Mouse (Mus musculus) adrenal gland, postnatal 14 days (tissue): ENCODE measurements around the gene Stk38l. TPM values are rescaled to one million over a fixed set of nuclear protein-coding genes. Genes with fewer than 3 reads are reported as not detected.
"Not testable (repeated sequence)": the region's sequence is repeated elsewhere in the genome, so short reads cannot be mapped to it uniquely, and the experiment has no call there.

ENCODE experiments used
- DNase-seq: peaks from one replicate; pipeline ENCODE4 v3.0.0; 2021; ENCODE audit warnings: mixed read lengths
- total RNA-seq: library from RNA; stranded (reverse); gene quantifications from 2 replicates; pipeline ENCODE4 v1.2.3, GENCODE M21; 2021

Stk38l gene
- total RNA-seq, 1 experiment from 2014 or later, result 18.9 TPM

DNA sequence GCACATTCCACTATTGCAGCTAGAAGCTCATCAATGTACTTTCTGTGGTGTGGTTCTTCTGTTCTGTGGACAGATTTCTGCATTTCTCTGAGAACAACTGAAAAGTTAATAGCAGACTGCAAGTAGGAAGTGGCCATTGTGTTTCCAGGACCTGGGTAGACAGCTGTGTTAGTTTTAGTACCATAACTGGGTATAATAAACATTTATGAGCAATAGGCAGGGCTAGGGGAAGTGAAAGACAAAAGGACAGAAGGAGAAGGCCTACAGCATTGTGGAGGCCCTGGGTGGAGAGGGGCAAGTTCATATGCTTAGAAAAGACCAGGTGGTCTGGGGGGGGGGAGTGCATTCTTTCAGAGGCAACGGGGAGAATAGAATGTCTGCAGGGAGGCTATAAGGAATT lies 8.8 kb downstream of the Stk38l start:
- DNase-seq, result no peak

DNA sequence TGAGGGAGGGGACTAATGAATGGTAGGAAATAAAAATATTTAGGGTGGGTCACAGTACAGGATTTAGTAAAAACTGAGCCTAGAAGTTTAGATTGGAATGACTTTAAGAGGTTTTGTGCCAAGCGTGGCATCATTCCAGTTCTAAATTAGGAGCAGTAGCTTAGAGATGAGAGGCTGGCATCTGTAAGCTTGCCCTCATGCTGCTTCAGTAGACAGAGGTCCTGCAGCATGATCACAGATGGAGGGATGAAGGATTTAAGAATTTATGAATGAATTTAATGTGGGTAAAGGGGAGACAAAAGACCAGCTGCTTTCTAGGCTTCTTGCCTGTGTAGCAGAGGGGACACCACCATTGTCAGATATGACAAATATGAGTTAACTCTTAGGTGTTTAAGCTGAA lies 14.1 kb downstream of the Stk38l start:
- no peak for DNase-seq

DNA sequence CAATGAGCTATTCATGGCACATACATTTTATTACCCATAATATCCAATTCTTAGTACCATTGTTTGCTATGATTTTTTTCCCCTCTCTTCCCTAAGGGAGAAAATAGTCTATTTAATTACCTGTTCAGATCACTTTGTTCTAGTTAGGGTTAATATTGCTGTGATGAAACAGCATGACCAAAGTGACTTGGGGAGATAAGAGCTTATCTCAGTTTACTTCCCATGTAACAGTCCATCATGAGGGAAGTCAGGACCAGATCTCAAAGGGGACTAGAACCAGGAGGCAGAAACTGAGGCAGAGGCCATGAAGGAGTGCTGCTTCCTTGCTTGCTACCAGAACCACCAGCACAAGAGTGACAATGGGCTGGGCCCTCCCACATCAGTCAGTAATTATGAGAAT lies 15.9 kb downstream of the Stk38l start:
- no peak for DNase-seq

DNA sequence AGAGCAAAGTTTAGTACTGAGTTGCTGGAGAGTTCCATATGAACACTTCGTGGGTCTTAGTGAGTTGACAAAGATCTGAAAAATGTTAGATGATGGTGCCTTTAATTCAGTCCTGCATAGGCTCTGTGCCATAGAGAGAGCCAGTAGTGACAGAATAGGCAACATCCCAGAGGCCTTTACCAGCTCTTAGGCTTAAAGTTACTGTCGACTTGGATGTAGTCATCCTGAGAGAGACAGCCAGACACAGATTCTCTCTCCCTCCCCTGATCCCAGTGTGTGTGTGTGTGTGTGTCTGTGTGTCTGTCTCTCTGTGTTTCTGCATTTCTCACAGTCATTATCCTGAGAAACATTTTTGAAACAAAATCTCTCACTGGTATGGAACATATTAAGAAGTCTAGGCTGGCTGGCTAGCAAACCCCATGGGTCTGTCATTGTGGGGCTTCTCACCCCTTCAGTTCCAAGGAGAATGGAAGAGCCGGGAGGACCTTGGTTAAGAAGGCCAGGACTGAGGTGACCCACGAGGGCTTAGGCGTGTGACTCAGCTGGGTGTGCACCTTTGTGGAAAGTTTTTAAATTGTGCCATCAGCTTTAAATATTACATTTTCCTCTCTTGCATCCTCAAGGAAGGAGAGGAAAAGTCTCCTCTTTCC lies 17.3 kb downstream of the Stk38l start:
- no peak for DNase-seq

DNA sequence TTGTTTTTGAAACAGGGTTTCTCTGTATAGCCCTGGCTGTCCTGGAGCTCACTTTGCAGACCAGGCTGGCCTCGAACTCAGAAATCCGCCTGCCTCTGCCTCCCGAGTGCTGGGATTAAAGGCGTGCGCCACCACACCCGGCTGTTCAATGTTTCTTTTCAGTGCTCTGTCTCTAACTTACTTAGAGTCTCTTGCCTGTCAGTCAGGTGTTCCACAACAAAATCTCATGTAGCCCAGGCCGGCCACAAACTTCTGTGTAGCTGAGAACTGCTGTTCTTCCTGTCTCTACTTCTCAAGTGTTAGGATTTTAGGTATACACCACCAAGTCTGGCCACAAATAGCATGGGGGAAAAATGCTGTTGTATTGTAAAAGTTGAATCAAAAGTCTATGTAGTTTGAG lies 19.5 kb downstream of the Stk38l start:
- DNase-seq, result not testable (repeated sequence)

DNA sequence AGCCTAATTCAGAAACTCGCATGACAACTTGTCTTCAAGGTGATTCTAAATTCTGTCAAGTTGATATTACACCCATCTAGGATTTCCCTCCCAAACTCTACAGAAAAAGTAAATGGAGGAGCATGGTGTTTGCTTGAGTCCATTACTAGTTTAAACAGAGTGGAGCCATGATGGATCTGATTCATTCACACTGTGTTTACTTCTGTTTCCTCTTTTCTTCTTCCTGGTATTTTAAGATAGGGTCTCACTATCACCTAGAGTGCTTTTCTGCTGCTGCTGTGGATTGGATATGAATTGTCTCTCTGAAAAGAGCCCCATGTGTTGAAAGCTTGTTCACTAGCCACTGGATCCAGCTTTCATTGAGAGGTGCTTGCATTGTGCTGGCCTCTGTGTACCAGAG lies 20.4 kb downstream of the Stk38l start:
- DNase-seq, result no peak

DNA sequence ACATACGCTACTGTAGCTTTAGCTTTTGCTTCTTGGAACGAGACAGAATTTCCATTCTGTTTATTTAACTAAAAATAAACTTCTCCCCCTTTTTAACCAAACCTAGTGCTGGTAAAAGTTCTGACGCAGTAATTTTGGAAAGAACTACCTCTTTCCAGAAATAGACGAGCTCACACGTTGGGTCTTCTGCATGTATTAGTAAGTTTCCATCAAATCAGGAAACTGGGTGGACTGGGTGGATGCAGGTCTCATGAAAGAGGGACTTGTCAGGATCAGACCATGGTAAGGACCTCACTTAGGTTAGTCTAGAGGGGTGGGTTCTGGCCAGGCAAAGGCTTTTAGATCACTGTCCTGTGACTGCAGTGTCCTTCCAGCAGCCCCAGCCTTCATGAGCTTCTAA lies 21.8 kb downstream of the Stk38l start:
- no peak for DNase-seq

DNA sequence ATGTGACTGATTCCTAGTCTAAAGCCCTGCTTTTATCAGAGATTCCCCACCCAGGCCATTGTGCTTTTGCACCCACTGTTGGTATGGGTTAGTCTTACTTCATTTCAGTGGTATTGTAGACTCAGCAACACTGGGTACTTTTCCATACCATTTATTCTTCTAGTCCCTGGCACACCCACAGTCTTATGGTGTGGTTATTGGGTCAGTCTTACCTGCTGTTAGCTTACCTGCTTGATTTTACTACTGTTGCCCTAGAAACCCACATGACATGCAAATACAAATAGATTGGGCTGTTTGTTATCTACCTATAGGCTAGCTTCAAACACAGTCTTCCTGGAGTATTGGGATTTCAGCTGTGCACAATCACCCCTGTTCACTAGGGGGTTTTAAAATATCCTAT lies 22.3 kb downstream of the Stk38l start:
- DNase-seq, result no peak

DNA sequence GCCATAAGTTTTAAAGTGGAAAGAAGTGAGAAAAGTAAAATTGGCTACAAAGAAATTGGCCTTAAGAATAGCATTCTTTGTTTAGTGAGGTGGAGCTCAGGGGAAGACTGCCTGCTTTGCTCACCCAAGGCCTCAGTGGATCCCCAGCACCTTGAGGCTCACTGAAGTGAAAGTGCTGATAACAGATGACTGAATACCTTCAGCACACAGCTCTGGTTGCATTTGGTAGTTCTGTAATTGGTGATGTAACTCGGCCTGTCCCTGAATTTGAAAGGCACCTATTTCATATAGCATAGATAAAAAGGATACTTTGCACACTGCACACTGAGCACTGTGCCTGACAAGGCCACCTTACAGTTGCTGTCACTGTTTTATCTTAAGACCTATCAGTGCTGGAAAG lies 23.5 kb downstream of the Stk38l start:
- no peak for DNase-seq

DNA sequence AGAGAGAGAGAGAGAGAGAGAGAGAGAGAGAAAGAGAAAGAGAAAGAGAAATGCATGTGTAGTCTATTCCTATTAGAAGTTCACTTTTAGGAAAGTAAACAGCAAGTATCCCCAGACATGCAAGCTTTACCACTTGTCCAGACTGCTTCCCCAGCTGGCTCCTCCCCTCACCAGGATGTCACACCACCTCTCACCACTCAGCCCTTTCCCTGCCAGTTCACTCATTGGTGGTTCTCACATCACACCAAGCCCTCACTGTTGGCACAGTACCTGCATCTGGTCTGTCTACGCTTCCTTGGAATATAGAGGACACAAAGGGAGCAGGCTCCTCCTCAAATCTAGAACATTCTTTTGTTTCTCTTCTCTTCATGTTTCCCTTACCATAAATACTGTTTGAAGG lies 26.9 kb downstream of the Stk38l start:
- DNase-seq, result no peak

DNA sequence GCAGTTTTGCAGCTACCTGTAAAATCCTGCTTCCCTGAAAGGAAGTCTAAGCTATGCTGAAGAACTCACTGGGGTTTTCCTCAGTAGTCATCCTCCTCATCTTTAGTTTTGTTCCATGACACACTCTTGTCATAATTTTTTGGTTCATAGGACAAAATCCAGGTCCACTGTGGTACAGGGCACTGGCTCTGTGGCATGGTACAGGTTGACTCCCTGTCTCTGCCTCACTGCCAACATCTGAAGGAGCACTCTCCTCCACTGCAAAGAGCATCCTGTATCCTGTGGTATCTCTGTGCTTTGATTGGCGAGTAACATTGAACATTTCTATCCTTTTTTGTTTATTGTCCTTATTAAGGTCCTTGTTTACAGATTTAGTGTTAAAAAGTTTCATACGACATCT lies 27.4 kb downstream of the Stk38l start:
- no peak for DNase-seq

DNA sequence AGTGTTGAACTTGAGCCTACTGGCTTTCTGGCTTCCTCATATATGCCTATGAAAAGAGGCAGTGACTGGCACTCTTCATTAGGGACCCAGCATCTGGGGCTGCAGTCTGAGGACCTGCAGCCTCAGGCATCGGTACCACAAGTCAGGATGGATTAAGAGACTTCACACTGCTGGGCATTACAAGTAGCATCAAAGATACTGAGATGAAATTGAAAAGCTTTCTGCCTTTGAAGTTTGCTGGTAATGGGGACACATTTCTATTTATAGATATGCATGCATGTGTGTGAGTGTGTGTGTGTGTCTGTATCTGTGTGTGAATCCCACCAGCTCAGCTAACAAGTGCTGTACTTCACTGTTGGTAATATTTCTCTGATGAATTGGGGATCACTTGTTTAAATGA lies 27.8 kb downstream of the Stk38l start:
- no peak for DNase-seq

DNA sequence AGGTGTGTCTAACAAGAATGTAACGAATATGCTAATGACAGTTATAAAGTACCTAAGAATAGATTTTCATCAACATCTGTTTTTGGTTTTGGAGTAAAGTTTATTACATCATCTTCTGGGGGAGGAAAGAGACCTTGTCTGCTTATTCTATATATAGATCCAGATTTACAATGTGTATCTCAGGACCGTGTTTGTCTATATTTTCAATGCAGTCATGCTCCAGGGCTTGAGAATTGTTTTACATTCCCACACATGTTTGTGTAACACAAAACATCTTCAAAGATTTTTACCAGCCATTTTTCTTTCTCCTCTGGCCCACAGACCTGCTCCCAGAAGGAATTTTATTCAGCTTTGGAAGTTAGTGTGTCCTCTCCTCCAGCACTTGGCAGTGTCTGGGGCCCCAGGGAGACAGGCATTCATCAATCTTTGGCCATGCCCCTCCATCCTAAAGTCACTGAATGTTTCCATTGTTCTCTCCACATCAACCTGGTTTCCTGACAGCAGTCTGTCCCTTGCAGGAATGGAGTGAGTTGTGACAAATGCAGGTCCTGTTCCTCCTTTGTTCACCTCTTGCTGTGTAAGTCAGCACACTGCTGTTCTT lies 28.9 kb downstream of the Stk38l start:
- DNase-seq, result no peak

DNA sequence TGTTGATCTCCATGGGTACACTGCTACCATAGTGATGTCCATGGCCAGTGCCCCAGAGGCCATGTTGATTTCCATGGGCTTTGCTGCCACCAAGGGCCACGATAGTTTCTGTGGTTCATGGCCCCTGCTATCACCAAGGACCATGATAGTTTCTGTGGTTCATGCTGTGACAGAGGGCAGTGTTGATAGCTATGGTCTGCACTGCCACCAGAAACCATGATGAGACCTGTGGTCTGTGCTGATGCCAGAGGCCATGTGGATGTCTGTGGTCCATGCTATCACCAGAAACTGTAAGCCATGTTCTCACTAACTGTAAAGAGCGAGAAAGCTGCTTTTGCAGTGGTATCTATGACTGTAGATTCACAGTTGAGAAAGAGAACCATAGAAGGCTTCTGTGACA lies 30.3 kb downstream of the Stk38l start:
- DNase-seq, result no peak

DNA sequence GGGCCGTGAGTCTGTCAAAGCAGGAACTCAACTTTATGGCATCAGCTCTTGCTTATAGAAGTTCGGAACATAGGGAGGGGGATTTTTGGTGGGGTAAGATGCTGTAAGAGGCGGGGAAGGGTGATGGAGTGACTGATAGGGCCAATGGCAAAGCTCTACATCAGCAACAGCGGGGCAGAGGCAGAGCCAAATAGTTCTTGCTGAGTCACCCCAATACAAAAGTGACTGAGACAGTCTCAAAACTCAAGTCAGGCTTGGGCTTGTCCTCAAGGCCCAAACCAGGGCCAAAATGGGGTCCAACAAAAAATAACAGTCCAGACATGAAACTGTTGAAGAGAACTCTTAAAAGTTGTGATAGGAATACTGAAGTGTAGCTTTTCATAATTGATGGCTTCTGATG lies 30.9 kb downstream of the Stk38l start:
- no peak for DNase-seq

DNA sequence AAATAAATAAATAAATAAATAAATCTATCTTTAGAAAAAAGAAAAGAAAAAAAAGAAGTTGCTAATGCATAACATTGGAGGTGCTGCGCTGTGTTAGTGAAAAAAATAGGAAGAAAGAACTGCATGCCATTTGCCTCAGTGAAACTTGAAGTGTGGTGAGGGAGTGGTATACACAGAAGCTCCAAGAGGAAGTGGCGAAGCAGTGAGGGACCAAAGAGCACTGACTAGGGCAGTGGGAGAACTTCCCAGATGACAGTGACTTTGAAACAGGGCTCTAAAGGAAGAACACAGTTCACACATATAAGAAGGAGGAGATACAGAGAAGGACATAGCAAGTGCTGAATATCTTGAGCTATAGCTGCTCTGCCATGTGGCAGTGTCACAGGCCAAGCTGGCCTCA lies 34.2 kb downstream of the Stk38l start:
- DNase-seq, result no peak

DNA sequence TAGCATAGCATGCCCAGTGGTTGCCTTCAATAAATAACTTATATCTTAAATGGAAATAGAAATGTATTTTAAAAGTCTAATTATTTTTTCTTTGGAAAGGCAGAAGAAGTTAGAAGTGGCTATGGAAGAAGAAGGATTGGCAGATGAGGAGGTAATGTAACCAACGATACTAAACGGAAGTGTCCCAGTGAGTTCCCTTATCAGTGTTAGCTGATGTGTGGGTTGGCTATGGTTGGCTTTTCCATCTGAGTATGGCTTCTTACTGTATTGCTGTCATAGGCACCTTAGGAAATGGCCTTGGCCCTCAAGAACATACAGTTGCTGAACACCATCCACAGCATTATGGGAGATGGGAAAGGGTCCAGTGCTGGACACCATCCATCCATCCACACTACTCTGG lies 35.2 kb downstream of the Stk38l start:
- DNase-seq, result no peak

DNA sequence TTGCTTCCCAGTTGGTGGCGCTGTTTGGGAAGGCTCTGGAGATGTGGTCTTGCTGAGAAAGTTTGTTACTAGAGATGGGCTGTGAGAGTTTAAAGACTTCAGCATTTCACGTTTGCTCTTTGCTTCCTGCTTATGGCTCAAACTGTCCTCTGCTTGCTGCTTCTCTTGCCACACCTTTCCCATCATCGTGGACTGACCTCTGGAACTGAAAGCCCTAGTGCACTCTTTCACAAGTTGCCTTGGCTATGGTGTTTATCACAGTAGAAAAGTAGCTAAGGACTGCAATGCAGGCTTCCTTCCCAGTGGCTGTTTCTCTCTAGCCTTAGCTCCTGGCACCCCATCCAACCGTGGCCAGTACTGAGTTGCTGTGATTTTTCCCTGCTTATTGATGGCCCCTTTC lies 35.9 kb downstream of the Stk38l start:
- no peak for DNase-seq

DNA sequence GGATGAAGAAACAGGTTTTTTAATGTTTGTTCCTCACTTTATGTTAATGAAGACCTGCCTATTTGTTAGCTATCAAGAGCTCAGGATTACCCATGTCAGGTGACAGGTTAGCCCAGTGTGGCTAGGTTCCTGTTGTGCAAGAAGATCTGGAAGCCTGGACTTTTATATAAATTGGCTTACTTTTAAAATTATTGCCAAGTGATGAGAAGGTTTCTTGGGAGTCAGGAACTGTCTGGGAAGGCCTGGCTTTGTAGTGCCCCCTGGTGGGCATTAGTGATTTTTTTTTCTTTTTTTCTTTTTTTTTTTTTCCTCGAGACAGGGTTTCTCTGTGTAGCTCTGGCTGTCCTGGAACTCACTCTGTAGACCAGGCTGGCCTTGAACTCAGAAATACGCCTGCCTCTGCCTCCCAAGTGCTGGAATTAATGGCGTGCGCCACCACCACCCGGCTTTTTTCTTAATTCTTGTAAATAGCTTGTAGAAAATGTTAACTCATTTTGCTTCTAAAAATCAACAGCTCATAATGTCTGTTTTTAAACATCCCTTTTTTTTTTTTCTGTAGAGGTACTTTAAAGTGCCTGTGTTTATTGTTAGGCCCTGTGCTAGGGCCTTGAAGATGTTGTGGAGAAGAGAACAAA lies 37.6 kb downstream of the Stk38l start:
- no peak for DNase-seq

DNA sequence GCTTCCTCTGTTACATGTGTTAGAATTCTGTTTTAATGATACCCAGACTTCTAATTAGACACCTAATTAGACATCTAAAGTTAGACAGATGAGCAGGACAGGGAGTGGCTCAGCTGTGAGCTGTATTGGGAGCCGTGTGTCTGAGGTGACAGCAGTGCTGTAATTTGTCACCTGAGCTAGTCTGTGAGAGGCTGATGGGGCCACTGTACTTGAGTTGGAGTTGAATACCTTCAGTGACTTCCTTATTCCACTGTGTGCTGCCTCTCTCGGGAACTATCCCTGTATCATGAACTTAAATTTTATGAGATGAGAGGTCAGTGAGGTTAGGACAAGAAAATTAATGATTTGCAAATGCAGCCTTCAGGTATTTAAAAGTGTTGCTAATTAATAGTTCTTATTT lies 39.8 kb downstream of the Stk38l start:
- no peak for DNase-seq

DNA sequence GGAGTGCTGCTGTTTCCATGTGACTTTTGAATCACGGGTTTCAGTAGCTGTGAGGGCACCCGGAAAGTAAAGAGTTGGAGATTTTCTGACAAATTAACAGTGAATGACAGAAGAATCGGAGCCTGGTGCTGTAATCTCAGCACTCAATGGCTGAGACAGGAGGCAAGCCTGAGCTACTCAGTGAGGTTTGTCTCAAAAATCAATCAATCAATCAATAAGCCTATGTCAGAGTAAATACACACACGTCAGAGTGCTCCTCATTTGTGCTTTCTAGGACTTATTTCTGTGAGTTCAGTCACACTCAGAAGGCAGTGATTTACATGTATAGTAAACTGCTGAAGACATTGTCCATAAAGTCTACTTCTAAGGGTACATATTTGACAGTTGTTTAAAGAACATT lies 40.5 kb downstream of the Stk38l start:
- DNase-seq, result no peak

DNA sequence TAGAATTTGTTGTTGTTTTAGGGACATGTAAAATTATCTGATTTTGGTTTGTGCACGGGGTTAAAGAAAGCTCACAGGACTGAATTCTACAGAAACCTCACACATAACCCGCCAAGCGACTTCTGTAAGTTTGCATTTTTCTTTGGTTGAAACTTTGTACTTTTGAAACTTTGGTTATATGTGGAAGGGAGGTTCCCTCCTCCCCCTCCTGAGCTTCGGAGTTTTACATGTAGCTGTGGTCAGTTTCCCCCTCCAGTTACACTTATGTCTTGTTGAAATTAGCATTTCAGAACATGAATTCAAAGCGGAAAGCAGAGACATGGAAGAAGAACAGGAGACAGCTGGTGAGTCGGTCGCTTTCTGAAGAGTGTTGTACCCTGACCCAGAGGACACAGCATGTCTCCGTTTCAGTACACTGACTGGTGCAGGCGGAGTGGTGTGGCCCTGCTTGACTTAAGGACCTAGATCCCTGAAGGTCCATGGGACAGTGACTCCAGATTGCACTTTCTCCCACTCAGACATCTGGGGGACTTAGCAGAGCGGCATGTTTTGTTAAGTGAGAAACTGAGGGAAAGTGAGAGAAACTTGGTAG lies 44.1 kb downstream of the Stk38l start:
- no peak for DNase-seq

DNA sequence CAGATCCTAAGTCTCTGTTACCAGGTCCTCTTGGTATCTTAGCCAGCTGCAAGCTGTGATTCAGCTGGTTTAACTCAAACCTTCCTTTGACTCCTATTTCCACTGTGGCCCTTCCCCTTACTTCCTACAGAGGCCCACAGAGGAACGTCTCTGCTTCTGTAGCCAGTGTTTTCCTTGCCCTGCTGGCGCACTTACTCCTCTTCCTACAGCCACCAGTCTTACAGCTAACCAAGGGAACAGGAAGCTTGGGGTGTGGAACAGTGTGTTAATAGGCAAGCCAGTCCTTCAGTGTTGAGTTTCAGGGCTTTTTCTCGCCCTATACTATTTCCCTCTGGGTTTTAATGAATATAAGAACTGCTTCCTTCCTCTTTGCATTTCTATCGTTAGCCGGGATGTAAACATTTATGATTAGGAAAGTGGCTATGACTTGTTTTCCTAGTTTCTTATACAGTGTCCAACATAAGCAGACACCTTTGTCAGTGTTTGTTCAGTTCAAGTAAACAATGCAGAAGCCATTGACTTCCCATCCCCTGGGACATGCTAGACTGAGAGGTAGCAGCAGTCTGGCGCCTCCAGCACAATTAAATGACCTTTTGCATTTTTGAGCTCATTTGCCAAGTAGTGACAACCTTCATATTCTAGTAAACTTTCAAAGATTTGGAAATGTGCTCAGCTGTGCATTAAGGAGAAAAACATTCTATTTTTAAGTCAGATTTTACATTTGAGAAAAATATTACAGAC lies 45.4 kb downstream of the Stk38l start:
- no peak for DNase-seq
